Mouse (Mus musculus) adrenal gland, adult 18-20 months (tissue): Measurements from ENCODE around the gene Avp. TPM values are rescaled to one million over a fixed set of nuclear protein-coding genes. Genes with fewer than 3 reads are reported as not detected.
"Not testable (repeated sequence)": the region's sequence is repeated elsewhere in the genome, so short reads cannot be mapped to it uniquely, and the experiment has no call there.

Experiments used
- DNase-seq, 2 experiments: peaks; one replicate each; pipeline ENCODE4 v3.0.0; 2021 to 2022; ENCODE audit warnings: low spot score in 2 of 2
- long read RNA-seq, 2 experiments: library from polyadenylated mRNA; stranded (forward); transcript quantifications; one replicate each; pipeline ENCODE4 v2.0.0; 2021
- total RNA-seq, 2 experiments: library from RNA; stranded (reverse); gene quantifications; 1 replicate in 1 of 2; 2 replicates in 1 of 2; pipeline ENCODE4 v1.2.3; 2021

Gene Avp
- not detected for total RNA-seq
- long read RNA-seq, experiment 1 = 0 reads
- long read RNA-seq, experiment 2 = 0 reads

GRCm38 (mm10) chr2:130582552-130582951 lies at the start of gene Avp:
Gene Avp, minus strand, starts transcription at chr2:130582554.
- no peak for DNase-seq

- DNase-seq = peak; percentile 93 to 97
These were observed 47.5 kb upstream of the Avp start, which contains the start of the genes Fastkd5 and Ubox5 for GRCm38 (mm10) chr2:130629839-130630203. Gene Fastkd5, minus strand, starts transcription at chr2:130630027. Gene Ubox5, minus strand, starts transcription at chr2:130630038.

GRCm38 (mm10) chr2:130629080-130629838 lies 46.9 kb upstream of the Avp start:
- DNase-seq = no peak

- no peak for DNase-seq
These were observed 46.1 kb upstream of the Avp start for GRCm38 (mm10) chr2:130628424-130628823.

- DNase-seq = no peak
These were observed 36.6 kb upstream of the Avp start for GRCm38 (mm10) chr2:130618972-130619371.

GRCm38 (mm10) chr2:130613091-130613490 lies 30.7 kb upstream of the Avp start:
- no peak for DNase-seq

GRCm38 (mm10) chr2:130602195-130602594 lies 19.8 kb upstream of the Avp start:
- DNase-seq = no peak

GRCm38 (mm10) chr2:130598399-130598798 lies 16.0 kb upstream of the Avp start:
- DNase-seq = no peak

GRCm38 (mm10) chr2:130597601-130598010 lies 15.3 kb upstream of the Avp start:
- no peak for DNase-seq

GRCm38 (mm10) chr2:130595596-130595995 lies 13.2 kb upstream of the Avp start:
- no peak for DNase-seq

- DNase-seq = no peak
These were observed 8.7 kb upstream of the Avp start for GRCm38 (mm10) chr2:130591016-130591415.

GRCm38 (mm10) chr2:130589761-130590160 lies 7.4 kb upstream of the Avp start:
- no peak for DNase-seq

GRCm38 (mm10) chr2:130589157-130589556 lies 6.8 kb upstream of the Avp start:
- no peak for DNase-seq

GRCm38 (mm10) chr2:130588373-130588772 lies 6.0 kb upstream of the Avp start:
- no peak for DNase-seq

- DNase-seq = no peak
These were observed 3.7 kb upstream of the Avp start for GRCm38 (mm10) chr2:130586016-130586415.

GRCm38 (mm10) chr2:130583902-130584560 lies 1.7 kb upstream of the Avp start:
- DNase-seq = no peak

GRCm38 (mm10) chr2:130581201-130581600 lies 1.2 kb downstream of the Avp start:
- DNase-seq = no peak

GRCm38 (mm10) chr2:130579791-130580190 lies 2.6 kb downstream of the Avp start:
- DNase-seq = no peak

- peak; percentile 74 to 78 for DNase-seq
These were observed 4.2 kb downstream of the Avp start for GRCm38 (mm10) chr2:130578148-130578547.

GRCm38 (mm10) chr2:130577632-130578031 lies 4.7 kb downstream of the Avp start:
- peak; percentile 32 to 39 for DNase-seq

- no peak for DNase-seq
These were observed 5.3 kb downstream of the Avp start for GRCm38 (mm10) chr2:130577021-130577420.

- DNase-seq = not testable (repeated sequence)
These were observed 5.8 kb downstream of the Avp start for GRCm38 (mm10) chr2:130576564-130576963.
